Mouse (Mus musculus) activated CD4-positive, CD25-positive, alpha-beta regulatory T cell, adult 4 months (primary cell): Measurements from ENCODE around the gene Zfp113. TPM values are rescaled to one million over a fixed set of nuclear protein-coding genes. Genes with fewer than 3 reads are reported as not detected.
"Not testable (repeated sequence)": the region's sequence is repeated elsewhere in the genome, so short reads cannot be mapped to it uniquely, and the experiment has no call there.

ENCODE experiments used
- ATAC-seq: one replicate; pipeline ENCODE4 v1.8.0; 2017
- polyA plus RNA-seq, 2 experiments: library from polyadenylated mRNA; unstranded; fragments of 100-300 nt; shearing (Covaris generic); gene quantifications; one replicate each; pipeline ENCODE4 v1.2.1; 2017

Gene Zfp113
- polyA plus RNA-seq, 2 experiments from 2014 or later, result 13.4 to 13.5 TPM

GRCm38 (mm10) chr5:138137257-138137656 is 18.3 kb downstream of the Zfp113 start:
- ATAC-seq, result no peak

GRCm38 (mm10) chr5:138132425-138133064 is 23.0 kb downstream of the Zfp113 start:
- no peak for ATAC-seq

- ATAC-seq, result no peak
These were observed 37.5 kb downstream of the Zfp113 start for GRCm38 (mm10) chr5:138118041-138118440.

GRCm38 (mm10) chr5:138117199-138118015 is 38.1 kb downstream of the Zfp113 start:
- ATAC-seq, result peak; percentile 6

GRCm38 (mm10) chr5:138116255-138117198 is 39.0 kb downstream of the Zfp113 start, which contains the start of gene Zscan21:
Gene Zscan21 (plus strand): TSS chr5:138116903.
- peak; percentile 99 for ATAC-seq

GRCm38 (mm10) chr5:138109847-138110396 is 45.6 kb downstream of the Zfp113 start:
- ATAC-seq, result not testable (repeated sequence)

GRCm38 (mm10) chr5:138107130-138107529 is 48.4 kb downstream of the Zfp113 start:
- ATAC-seq, result no peak

- ATAC-seq, result no peak
These were observed 50.6 kb downstream of the Zfp113 start for GRCm38 (mm10) chr5:138104976-138105375.

GRCm38 (mm10) chr5:138094474-138094873 is 61.1 kb downstream of the Zfp113 start:
- ATAC-seq, result no peak

- no peak for ATAC-seq
These were observed 62.8 kb downstream of the Zfp113 start for GRCm38 (mm10) chr5:138092771-138093170.

- ATAC-seq, result no peak
These were observed 64.8 kb downstream of the Zfp113 start for GRCm38 (mm10) chr5:138090737-138091136.

GRCm38 (mm10) chr5:138090271-138090670 is 65.3 kb downstream of the Zfp113 start:
- ATAC-seq, result no peak

Other genes with a start within 250 kb of the Zfp113 start
- not detected for gene Cyp3a13, start 234.1 kb downstream of the Zfp113 start, polyA plus RNA-seq
- gene Gjc3, start 192.6 kb downstream of the Zfp113 start, polyA plus RNA-seq, result not detected
- under 1 TPM in 1 of 2 experiments, not detected in 1; 0.28 TPM for gene Azgp1, start 174.2 kb downstream of the Zfp113 start, polyA plus RNA-seq
- not detected for gene Smok3a, start 134.5 kb downstream of the Zfp113 start, polyA plus RNA-seq
- gene Smok3b, start 134.3 kb downstream of the Zfp113 start, polyA plus RNA-seq, result not detected
- not detected for gene Smok3c, start 102.5 kb downstream of the Zfp113 start, polyA plus RNA-seq
- 10 to 100 TPM; 10.9 to 11.8 TPM for gene Zkscan1, start 70.7 kb downstream of the Zfp113 start, polyA plus RNA-seq
- gene Zscan21, start 38.8 kb downstream of the Zfp113 start, polyA plus RNA-seq, result 10 to 100 TPM; 17.9 TPM
- 100 to 1,000 TPM; 188 to 252 TPM for gene Cops6, start 5.3 kb upstream of the Zfp113 start, polyA plus RNA-seq
- gene Ap4m1, start 16.3 kb upstream of the Zfp113 start, polyA plus RNA-seq, result 1 to 10 TPM; 4.8 to 5.4 TPM
- gene Mcm7, start 16.7 kb upstream of the Zfp113 start, polyA plus RNA-seq, result 10 to 100 TPM; 57.5 to 61.8 TPM
- gene Taf6, start 31.7 kb upstream of the Zfp113 start, polyA plus RNA-seq, result 10 to 100 TPM; 54.1 to 59.3 TPM
- gene Cnpy4, start 31.7 kb upstream of the Zfp113 start, polyA plus RNA-seq, result 10 to 100 TPM; 38.4 to 55.4 TPM
- under 1 TPM; 0.42 to 0.51 TPM for gene Mblac1, start 38.6 kb upstream of the Zfp113 start, polyA plus RNA-seq
- gene Nxpe5, start 70.2 kb upstream of the Zfp113 start, polyA plus RNA-seq, result under 1 TPM; 0.16 to 0.18 TPM
- 100 to 1,000 TPM; 112 to 123 TPM for gene Lamtor4, start 99.7 kb upstream of the Zfp113 start, polyA plus RNA-seq
- gene BC037034, start 108.3 kb upstream of the Zfp113 start, polyA plus RNA-seq, result 1 to 10 TPM; 3.9 to 4.7 TPM
- under 1 TPM; 0.43 to 0.49 TPM for gene Gal3st4, start 117.1 kb upstream of the Zfp113 start, polyA plus RNA-seq
- gene Gm43720, start 124.2 kb upstream of the Zfp113 start, polyA plus RNA-seq, result not detected
- gene Gpc2, start 124.3 kb upstream of the Zfp113 start, polyA plus RNA-seq, result not detected
- gene Stag3, start 124.5 kb upstream of the Zfp113 start, polyA plus RNA-seq, result under 1 TPM; 0.13 to 0.62 TPM
- 10 to 100 TPM; 10.4 to 12.3 TPM for gene Pvrig, start 186.2 kb upstream of the Zfp113 start, polyA plus RNA-seq